Mouse (Mus musculus) adipocyte (in vitro differentiated cells): Measurements from ENCODE around the gene Mapk3.

Experiments
- DNase-seq: peaks from one replicate; pipeline ENCODE4 v3.0.0-alpha.2; 2016; ENCODE audit warnings: low spot score

Gene Mapk3

DNA sequence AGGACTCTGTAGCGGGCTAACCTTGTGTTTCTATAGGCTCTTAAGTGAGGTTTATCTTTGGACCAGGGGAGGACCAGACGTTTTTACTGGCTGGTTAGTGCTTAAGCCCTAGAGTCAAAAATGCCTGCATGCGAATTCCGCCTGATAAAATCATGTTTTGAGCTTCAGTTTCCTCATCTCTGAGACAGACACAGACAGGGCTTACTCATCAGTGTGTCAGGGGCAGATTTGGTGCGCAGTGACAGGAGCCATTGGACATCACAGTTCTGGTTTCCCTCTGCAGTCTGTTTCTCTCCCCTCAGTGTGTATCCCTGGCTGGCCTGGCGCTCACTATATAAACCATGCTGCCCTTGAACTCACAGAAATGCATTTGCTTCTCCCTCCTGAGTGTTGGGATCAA is 43.8 kb downstream of the Mapk3 start:
- no peak for DNase-seq

DNA sequence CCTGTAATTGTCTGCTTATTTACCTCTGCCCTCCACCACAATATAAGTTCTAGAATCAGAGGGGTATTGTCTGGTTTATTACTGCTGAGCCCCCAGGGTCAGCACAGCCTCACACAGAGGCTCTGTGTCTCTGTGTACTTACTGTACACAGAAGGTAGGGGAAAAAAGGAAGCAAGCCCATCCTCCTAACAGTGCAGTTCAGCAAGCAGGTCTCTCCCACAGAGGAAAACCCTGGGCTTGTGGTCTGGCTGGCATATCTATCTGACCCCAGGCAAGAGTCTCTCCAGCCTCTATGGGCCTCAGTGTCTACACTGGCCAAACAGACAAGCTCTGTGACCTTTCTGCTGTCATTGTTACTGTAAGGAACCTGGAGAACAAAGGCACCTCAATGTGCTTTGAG is 44.4 kb downstream of the Mapk3 start:
- DNase-seq: no peak

DNA sequence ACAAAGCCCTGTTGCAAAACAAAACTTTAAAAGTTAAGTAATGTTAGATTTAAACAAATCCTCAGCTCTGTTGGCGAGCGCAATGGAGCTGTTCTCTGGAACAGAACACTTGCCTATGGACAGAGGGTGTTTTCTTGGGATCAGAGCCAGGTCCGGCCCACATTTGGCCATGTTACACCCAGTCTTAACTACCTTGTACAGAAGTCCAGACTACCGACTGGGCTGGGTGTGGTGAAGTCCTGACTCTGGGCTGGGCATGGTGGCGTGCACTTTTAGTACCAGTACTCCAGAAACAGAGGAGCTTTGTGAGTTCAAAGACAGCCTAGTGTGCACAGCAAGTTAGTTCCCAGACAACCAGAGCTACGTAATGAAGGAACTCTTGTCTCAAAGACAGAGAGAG is 47.6 kb downstream of the Mapk3 start:
- peak; percentile 78 for DNase-seq

DNA sequence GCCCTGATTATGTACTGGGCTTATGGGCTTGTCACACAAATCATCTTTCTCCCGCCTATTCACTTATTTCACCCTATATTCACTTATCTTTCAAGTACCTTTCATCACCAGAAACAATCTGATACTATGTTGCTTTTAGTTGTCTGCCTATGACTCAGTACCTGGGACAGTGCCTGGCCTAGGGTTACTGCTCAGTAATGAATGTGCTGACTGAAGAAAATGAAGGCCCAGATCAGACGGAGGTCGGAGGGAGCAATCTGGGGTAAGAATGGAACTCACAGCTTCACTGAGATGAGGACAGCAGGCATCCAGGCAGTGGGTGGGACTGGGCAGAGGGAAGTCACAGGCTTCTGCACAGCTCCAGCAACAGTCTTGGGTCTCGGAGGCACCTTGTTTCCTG is 48.0 kb downstream of the Mapk3 start:
- peak; percentile 51 for DNase-seq

DNA sequence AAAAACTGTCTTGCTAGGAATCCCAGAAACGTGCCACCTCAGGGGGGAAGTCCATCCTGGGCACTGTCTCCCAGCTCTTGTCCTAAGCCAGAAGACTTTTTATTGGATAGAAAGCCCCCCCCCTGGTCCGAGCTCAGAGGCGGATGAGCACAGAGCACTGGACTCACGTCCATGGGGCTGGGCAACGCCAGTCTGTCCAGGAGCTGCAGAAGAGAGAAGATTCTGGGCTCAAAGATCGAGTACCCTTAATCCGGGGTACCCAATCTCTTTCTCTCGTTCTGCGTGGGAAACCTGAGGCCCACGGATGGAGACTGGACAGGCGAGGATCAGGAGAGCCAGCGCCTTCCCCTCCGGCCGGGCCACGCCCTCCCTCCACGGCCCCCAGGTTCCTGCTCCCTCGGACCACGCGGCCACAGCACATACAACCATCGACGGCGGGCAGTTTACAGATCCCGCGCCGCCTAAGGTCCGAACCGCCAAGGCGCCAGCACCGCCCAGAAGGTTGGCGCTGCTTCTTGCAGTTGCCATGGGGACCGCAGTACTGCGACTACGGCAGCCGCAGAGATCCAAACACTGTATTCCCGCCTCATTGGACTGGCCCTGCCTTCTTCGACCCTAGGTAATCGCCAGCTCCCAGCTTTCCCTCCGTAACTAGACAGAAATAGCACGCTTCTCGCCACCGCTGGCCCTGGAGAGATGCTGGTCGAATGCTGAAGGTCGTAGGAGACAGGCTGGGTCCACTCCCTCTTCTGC is 49.5 kb downstream of the Mapk3 start:
- DNase-seq: peak; percentile 65

GRCm38 (mm10) chr7:126809723-126810369 is 50.4 kb downstream of the Mapk3 start:
- DNase-seq: no peak
